Mouse (Mus musculus) liver, embryonic 16.5 days (tissue): Measurements from ENCODE around the gene Ebf1. TPM values are rescaled to one million over a fixed set of nuclear protein-coding genes. Genes with fewer than 3 reads are reported as not detected.

ENCODE experiments used
- ATAC-seq: fragments of 200-750 bp; cut with Nextera tagmentation; 2 replicates; pipeline ENCODE4 v1.8.0; 2017; ENCODE audit warnings: low read depth, mild to moderate bottlenecking, moderate number of reproducible peaks, moderate library complexity
- H3K27ac ChIP-seq: fragments of 300-500 bp; sonication (generic); 2 replicates; pipeline ENCODE4 v1.5.1; 2014; ENCODE audit warnings: mild to moderate bottlenecking, low read length
- H3K27me3 ChIP-seq: fragments of 300-500 bp; sonication (generic); 2 replicates; pipeline ENCODE4 v1.6.1; 2014; ENCODE audit warnings: low read depth, low read length, mixed read lengths; ENCODE audit not compliant: control insufficient read depth, insufficient read depth
- H3K36me3 ChIP-seq: fragments of 300-500 bp; sonication (generic); 2 replicates; pipeline ENCODE4 v1.6.1; 2014; ENCODE audit warnings: mild to moderate bottlenecking; ENCODE audit not compliant: control insufficient read depth, insufficient read depth
- H3K4me1 ChIP-seq: fragments of 300-500 bp; sonication (generic); 2 replicates; pipeline ENCODE4 v1.6.1; 2014; ENCODE audit warnings: low read depth, low read length, mixed read lengths; ENCODE audit not compliant: control insufficient read depth
- H3K4me2 ChIP-seq: fragments of 300-500 bp; sonication (generic); 2 replicates; pipeline ENCODE4 v1.6.1; 2014; ENCODE audit warnings: low read depth, low read length, mixed read lengths
- H3K4me3 ChIP-seq: fragments of 300-500 bp; sonication (generic); 2 replicates; pipeline ENCODE4 v1.5.1; 2014; ENCODE audit warnings: low read depth, mild to moderate bottlenecking, low read length
- H3K9ac ChIP-seq: fragments of 300-500 bp; sonication (generic); 2 replicates; pipeline ENCODE4 v1.6.1; 2014; ENCODE audit warnings: low read depth, low read length
- H3K9me3 ChIP-seq: fragments of 300-500 bp; sonication (generic); replicated peaks from 2 replicates; pipeline ENCODE4 v1.6.1; 2016; ENCODE audit warnings: low read length; ENCODE audit not compliant: control insufficient read depth
- WGBS: fragments of 180-500 bp; shearing (Covaris S2); extraction: QIAGEN DNeasy Blood & Tissue Kit; methylation state at CpG from one replicate; pipeline ENCODE4 v1.1.7; 2014; ENCODE audit not compliant: insufficient replicate concordance; 5-methylcytosine and 5-hydroxymethylcytosine counted together
- polyA plus RNA-seq: library from polyadenylated mRNA; unstranded; fragments of >200 nt; fragmentation: Nextera tagmentation; extraction: Ambion mirVana; gene quantifications from 2 replicates; pipeline ENCODE4 v1.2.1, GENCODE M21; 2015

Ebf1 gene
- polyA plus RNA-seq, 1 experiment from 2014 or later: 2.8 TPM

DNA sequence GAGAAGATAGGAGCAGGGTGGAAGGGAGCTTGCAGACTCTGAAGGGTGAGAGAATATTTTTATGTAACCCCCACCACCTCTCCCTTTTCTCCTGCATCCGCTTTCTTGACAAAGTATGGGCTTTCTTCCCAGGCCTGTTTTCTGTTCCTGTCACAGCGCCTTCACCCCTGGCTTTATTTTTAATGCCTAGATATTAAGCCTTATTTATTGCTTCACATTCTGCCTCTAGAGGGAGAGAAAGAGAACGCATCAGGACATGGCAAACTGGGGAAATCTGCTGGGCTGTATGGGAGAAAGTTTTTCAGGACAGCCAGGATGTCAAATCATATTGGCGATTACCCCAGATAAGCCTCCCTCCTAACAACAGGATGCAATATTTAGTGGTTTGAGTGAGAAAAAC is 49.6 kb downstream of the Ebf1 start:
- no peak for ATAC-seq
- no peak overlapping the region for H3K27ac ChIP-seq
- no peaks in the 10 kb centered on the region for H3K27me3 ChIP-seq
- H3K9me3 ChIP-seq: no peaks in the 10 kb centered on the region
- no peak overlapping the region for H3K9ac ChIP-seq
- H3K4me3 ChIP-seq: no peak overlapping the region
- no peak overlapping the region for H3K4me2 ChIP-seq
- H3K4me1 ChIP-seq: no peaks in the 10 kb centered on the region
- 51% methylated on average over 4 of the region's 4 CpGs for WGBS
- no peaks in the 10 kb centered on the region for H3K36me3 ChIP-seq

DNA sequence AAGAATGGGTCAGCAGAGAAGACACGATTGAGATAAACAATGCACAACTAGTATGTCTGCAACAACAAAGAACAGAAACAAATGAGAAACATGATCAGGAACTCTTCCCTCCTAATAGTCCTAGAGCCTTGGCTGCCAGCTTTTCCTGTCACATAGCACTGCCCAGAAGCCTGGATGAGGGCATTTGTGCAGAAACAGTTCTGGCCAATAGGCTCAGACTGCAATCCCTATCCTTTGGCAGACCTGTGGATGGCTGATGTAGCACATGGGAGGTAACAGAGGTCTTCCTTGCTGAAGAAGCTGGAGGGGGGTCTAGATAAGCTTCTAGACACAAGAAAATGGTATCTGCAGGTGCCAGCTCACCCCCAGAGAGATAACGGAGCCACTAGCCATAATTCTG is 64.2 kb downstream of the Ebf1 start:
- no peak for ATAC-seq
- H3K9ac ChIP-seq: no peak overlapping the region
- H3K9me3 ChIP-seq: no peaks in the 10 kb centered on the region
- no peaks in the 10 kb centered on the region for H3K36me3 ChIP-seq
- no peak overlapping the region for H3K27ac ChIP-seq
- H3K4me3 ChIP-seq: no peak overlapping the region
- no peak overlapping the region for H3K4me2 ChIP-seq
- no peaks in the 10 kb centered on the region for H3K4me1 ChIP-seq
- WGBS: 53% methylated on average over 2 of the region's 2 CpGs
- H3K27me3 ChIP-seq: no peaks in the 10 kb centered on the region

DNA sequence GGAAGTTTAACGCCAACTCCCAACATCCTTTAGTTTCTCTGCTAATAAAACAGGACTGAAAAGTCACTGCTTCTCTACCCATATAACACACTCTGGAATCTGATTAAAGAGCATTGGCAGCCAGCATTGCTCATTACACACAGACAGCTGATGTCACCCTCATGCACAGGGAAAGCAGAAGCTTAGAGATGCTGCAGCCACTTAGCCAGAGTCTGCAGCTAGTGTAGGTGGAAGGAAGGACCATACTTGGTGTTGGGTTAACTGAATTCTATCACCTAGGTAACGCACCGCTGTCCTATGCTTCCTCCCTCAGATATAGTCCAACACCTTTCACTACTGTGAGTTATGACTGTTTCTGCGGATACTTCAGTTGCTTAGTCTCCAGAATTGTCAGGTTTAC is 64.9 kb downstream of the Ebf1 start:
- no peaks in the 10 kb centered on the region for H3K36me3 ChIP-seq
- no peaks in the 10 kb centered on the region for H3K4me1 ChIP-seq
- H3K4me2 ChIP-seq: no peak overlapping the region
- H3K27ac ChIP-seq: no peak overlapping the region
- H3K27me3 ChIP-seq: no peaks in the 10 kb centered on the region
- no peaks in the 10 kb centered on the region for H3K9me3 ChIP-seq
- no peak overlapping the region for H3K9ac ChIP-seq
- 70% methylated on average over 4 of the region's 4 CpGs for WGBS
- H3K4me3 ChIP-seq: no peak overlapping the region
- ATAC-seq: no peak

DNA sequence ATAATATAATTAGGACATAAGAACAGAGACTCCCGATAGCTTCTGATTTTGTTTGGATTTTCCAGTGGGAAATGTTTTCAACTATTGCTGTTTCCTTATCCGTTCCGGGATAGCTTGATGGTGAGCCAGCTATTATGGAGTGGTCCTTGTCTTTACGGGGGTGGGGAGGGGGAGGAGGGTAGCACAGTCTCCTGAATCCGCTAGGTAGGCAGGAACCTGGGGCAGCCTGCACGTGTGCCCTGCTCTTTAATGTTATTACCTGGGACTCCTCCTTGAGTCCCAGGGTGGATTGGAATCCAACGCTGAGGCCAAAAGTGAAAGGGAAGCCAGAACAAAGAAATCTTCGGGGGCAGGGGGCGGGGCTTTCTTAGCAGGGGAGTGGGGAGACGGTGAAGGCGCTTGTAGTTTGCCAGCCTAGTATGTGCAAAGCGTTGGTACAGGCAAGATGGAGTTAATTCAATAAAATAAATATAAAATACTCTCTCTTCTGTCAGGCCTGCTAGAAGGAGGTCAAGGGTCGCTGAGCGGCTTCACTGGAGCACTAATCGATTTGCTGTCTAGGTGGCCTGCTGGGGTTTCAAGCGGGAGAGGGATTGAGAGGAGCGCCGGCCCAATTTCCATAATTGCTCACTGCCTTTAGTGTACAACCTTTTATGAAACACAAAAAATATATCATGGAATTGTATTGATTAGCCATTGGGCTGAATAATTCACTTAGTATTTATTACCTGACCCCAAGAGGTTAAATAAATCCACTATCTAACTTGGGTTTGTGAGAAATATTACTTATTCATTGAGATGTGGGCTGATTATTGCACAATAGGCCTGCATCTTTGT is 65.8 kb downstream of the Ebf1 start:
- 48% methylated on average over 18 of the region's 18 CpGs for WGBS
- Histone ChIP-seq H3K4me1 (no peaks in the 10 kb centered on the region), H3K4me3 (no peak overlapping the region), H3K36me3 (no peaks in the 10 kb centered on the region), H3K27ac (no peak overlapping the region), H3K9ac (no peak overlapping the region), H3K4me2 (no peak overlapping the region), H3K9me3 (no peaks in the 10 kb centered on the region), H3K27me3 (no peaks in the 10 kb centered on the region)
- no peak; the same call in 1 of the 2 replicates for ATAC-seq

DNA sequence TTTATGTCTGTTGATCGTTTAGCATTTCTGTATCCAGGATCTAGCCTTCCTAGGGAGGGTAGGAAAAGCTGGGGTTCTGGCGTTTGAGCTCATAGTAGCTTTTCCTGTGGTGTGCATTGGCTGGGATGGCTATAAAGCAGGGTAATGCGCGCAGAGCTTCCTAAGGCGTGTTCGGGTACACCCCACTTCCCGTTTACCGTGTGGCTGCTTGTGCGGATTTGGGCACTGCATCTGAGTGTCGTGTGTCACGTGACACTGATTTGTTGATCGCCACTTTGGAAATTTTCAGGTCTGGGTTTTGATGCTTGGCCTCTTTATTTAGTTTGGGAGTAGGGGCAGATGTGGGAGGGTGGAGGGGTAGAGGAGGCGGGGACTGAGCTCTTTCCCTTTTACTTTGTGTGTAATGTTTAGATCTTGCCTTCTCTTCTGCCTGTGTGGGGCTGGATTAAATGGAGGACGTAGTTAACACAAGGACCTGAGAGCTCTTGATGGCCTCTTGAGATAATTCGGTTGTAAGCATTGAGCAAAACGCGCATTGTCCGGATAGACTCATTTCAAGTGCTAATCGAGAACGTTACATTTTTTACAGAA is 67.5 kb downstream of the Ebf1 start:
- H3K27ac ChIP-seq: no peak overlapping the region
- no peak overlapping the region for H3K9ac ChIP-seq
- H3K4me2 ChIP-seq: no peak overlapping the region
- WGBS: 28% methylated on average over 20 of the region's 20 CpGs
- no peak overlapping the region for H3K4me3 ChIP-seq
- H3K27me3 ChIP-seq: no peaks in the 10 kb centered on the region
- no peaks in the 10 kb centered on the region for H3K9me3 ChIP-seq
- no peak for ATAC-seq
- H3K4me1 ChIP-seq: no peaks in the 10 kb centered on the region
- H3K36me3 ChIP-seq: no peaks in the 10 kb centered on the region

DNA sequence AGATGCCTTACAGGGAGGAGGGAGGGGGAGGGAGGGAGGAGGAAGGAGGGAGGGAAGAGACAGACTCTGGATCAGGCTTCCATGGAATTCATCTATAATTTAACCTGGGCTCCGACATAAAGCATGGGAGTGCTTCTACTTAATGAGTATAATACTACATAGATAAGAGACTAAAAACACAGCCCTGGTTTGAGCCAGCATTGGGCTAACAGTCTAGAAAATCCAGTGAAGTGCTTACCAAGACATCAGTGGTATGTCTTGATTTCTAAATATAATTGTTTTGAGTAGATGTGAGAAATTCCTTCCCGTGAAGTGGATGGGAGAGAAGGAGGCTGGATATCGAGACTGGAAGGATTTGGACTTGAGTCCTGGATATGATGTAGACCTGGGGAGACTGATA is 68.0 kb downstream of the Ebf1 start:
- Histone ChIP-seq H3K27ac (no peak overlapping the region), H3K4me2 (no peak overlapping the region)
- ATAC-seq: no peak

DNA sequence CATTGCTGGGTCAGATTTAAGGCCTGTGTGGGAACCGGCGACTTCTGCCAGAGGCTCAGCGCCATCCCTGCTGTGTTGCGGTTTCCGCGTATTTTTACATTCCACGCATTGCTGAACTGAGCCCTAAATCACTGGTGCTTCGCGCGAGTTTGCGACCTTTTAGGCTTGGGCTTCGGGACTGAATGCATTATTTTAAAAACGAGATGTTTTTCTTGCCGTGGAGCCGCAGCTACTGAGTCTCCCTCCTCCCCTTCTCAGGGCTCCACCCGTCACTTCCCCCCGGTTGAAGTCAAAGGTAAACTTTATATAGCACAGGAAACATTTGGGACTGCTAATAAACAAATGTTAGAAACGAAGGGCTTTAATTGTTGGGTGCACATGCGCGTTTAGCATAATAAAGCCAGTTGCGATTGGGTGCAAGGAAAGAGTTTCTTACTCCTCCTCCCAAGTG is 68.8 kb downstream of the Ebf1 start:
- Histone ChIP-seq H3K4me1 (no peaks in the 10 kb centered on the region), H3K36me3 (no peaks in the 10 kb centered on the region), H3K27me3 (no peaks in the 10 kb centered on the region), H3K4me3 (no peak overlapping the region), H3K9ac (no peak overlapping the region), H3K4me2 (no peak overlapping the region), H3K9me3 (no peaks in the 10 kb centered on the region), H3K27ac (no peak overlapping the region)
- ATAC-seq: no peak
- 26% methylated on average over 21 of the region's 21 CpGs for WGBS

More for the DNA sequence above, 68.0 kb downstream of the Ebf1 start:
- no peaks in the 10 kb centered on the region for H3K36me3 ChIP-seq
- H3K9ac ChIP-seq: no peak overlapping the region
- 48% methylated on average over 3 of the region's 3 CpGs for WGBS
- no peaks in the 10 kb centered on the region for H3K27me3 ChIP-seq
- no peak overlapping the region for H3K4me3 ChIP-seq
- H3K4me1 ChIP-seq: no peaks in the 10 kb centered on the region
- no peaks in the 10 kb centered on the region for H3K9me3 ChIP-seq

DNA sequence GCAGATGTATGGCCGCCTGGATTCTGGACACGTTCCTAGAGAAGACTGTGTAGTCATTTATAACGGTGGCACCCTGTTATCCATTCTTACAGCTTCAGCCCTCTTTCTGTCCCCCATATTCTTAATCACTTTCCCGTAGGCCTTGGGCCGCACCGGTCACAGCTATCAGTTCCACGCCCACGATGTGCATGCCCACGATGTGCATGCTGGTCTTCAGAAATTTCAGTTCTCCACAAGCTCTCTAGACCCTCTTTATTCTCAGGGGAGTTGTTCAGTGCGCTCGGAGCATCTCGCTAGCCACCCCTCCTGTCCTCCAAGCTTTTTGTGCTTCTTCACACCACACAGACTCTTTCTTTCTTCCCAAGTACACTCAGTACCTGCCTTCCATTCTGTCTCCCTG is 69.3 kb downstream of the Ebf1 start:
- H3K36me3 ChIP-seq: no peaks in the 10 kb centered on the region
- H3K27me3 ChIP-seq: no peaks in the 10 kb centered on the region

DNA sequence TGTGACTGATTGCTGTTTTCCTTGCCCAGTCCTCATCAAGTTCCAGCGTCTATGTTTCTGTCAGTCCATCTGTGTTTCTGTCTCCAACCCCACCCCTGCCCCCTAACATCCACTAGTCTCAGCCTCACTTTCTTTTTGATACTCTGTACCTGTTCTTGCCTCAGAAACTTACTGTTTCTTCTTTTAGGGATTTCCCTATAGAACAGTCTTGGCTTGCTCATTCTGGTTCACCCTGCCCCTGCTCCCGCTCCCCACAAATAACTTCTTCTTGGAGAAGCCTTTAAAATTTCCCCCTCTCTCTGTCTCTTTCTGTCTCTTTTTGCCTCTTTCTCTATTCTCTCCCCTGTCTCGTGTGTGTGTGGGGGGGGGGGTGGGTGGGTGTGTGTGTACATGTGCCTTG is 71.4 kb downstream of the Ebf1 start:
- no peak overlapping the region for H3K4me2 ChIP-seq
- no peak overlapping the region for H3K4me3 ChIP-seq
- no peaks in the 10 kb centered on the region for H3K27me3 ChIP-seq
- H3K4me1 ChIP-seq: no peaks in the 10 kb centered on the region
- no peak for ATAC-seq
- H3K36me3 ChIP-seq: no peaks in the 10 kb centered on the region
- no peak overlapping the region for H3K27ac ChIP-seq
- H3K9me3 ChIP-seq: no peaks in the 10 kb centered on the region
- WGBS: 54% methylated on average over 3 of the region's 3 CpGs
- H3K9ac ChIP-seq: no peak overlapping the region

More for the DNA sequence above, 69.3 kb downstream of the Ebf1 start:
- H3K4me1 ChIP-seq: no peaks in the 10 kb centered on the region
- no peak for ATAC-seq
- no peak overlapping the region for H3K4me3 ChIP-seq
- no peaks in the 10 kb centered on the region for H3K9me3 ChIP-seq
- H3K9ac ChIP-seq: no peak overlapping the region
- H3K27ac ChIP-seq: no peak overlapping the region
- 62% methylated on average over 12 of the region's 12 CpGs for WGBS
- H3K4me2 ChIP-seq: no peak overlapping the region
